Mouse (Mus musculus) neural tube, embryonic 15.5 days (tissue): ENCODE measurements around the gene Fgd2. TPM values are rescaled to one million over a fixed set of nuclear protein-coding genes. Genes with fewer than 3 reads are reported as not detected.

Source experiments
- ATAC-seq: fragments of 200-750 bp; cut with Nextera tagmentation; 2 replicates; pipeline ENCODE4 v1.8.0; 2017; ENCODE audit warnings: mild to moderate bottlenecking, moderate TSS enrichment, moderate library complexity; ENCODE audit not compliant: low FRiP score
- H3K27ac ChIP-seq: fragments of 300-500 bp; sonication (generic); replicated peaks from 2 replicates; pipeline ENCODE4 v1.5.1; 2015; ENCODE audit warnings: mild to moderate bottlenecking, inconsistent platforms
- H3K27me3 ChIP-seq: fragments of 300-500 bp; sonication (generic); replicated peaks from 2 replicates; pipeline ENCODE4 v1.6.1; 2015; ENCODE audit warnings: inconsistent platforms
- H3K36me3 ChIP-seq: fragments of 300-500 bp; sonication (generic); 2 replicates; pipeline ENCODE4 v1.6.1; 2015; ENCODE audit warnings: inconsistent platforms
- H3K4me1 ChIP-seq: fragments of 300-500 bp; sonication (generic); 2 replicates; pipeline ENCODE4 v1.6.1; 2015; ENCODE audit warnings: inconsistent platforms
- H3K4me2 ChIP-seq: fragments of 300-500 bp; sonication (generic); 2 replicates; pipeline ENCODE4 v1.6.1; 2015; ENCODE audit warnings: inconsistent platforms, mild to moderate bottlenecking, moderate library complexity
- H3K4me3 ChIP-seq: fragments of 300-500 bp; sonication (generic); replicated peaks from 2 replicates; pipeline ENCODE4 v1.5.1; 2015; ENCODE audit warnings: mild to moderate bottlenecking, inconsistent platforms
- H3K9ac ChIP-seq: fragments of 300-500 bp; sonication (generic); replicated peaks from 2 replicates; pipeline ENCODE4 v1.6.1; 2015; ENCODE audit warnings: mild to moderate bottlenecking, inconsistent platforms
- H3K9me3 ChIP-seq: fragments of 300-500 bp; sonication (generic); replicated peaks from 2 replicates; pipeline ENCODE4 v1.6.1; 2016; ENCODE audit warnings: inconsistent platforms
- WGBS: fragments of 180-500 bp; shearing (Covaris S2); methylation state at CpG from one replicate; pipeline ENCODE4 v1.1.7; 2015; ENCODE audit warnings: mixed read lengths; 5-methylcytosine and 5-hydroxymethylcytosine counted together
- polyA plus RNA-seq: library from polyadenylated mRNA; unstranded; fragments of >200 nt; fragmentation: Nextera tagmentation; extraction: Ambion mirVana; gene quantifications from 2 replicates; pipeline ENCODE4 v1.2.1, GENCODE M21; 2015

Fgd2 gene
- polyA plus RNA-seq, 1 experiment from 2014 or later, result 3.7 TPM

- Histone ChIP-seq H3K27me3 (peaks cover 29% of the 10 kb centered on the region), H3K27ac (no peak overlapping the region), H3K36me3 (no peaks in the 10 kb centered on the region), H3K4me2 (peak overlapping the region; percentile 11; the same call in 1 of the 2 replicates), H3K4me1 (peaks cover 27% of the 10 kb centered on the region), H3K4me3 (no peak overlapping the region), H3K9me3 (no peaks in the 10 kb centered on the region), H3K9ac (no peak overlapping the region)
- WGBS, result 19% methylated on average over 18 of the region's 18 CpGs
- no peak for ATAC-seq
Observed at GRCm38 (mm10) chr17:29322603-29322962, 38.1 kb upstream of the Fgd2 start.

- Histone ChIP-seq H3K4me1 (peaks cover 31% of the 10 kb centered on the region), H3K4me2 (no peak overlapping the region), H3K36me3 (no peaks in the 10 kb centered on the region), H3K4me3 (no peak overlapping the region), H3K9ac (no peak overlapping the region), H3K9me3 (no peaks in the 10 kb centered on the region), H3K27ac (no peak overlapping the region), H3K27me3 (peaks cover 29% of the 10 kb centered on the region)
- ATAC-seq, result no peak
- 94% methylated on average over 3 of the region's 3 CpGs for WGBS
Observed at GRCm38 (mm10) chr17:29323625-29324024, 37.1 kb upstream of the Fgd2 start.

GRCm38 (mm10) chr17:29325831-29326230, 34.9 kb upstream of the Fgd2 start:
- H3K4me3 ChIP-seq, result no peak overlapping the region
- WGBS, result 44% methylated on average over 13 of the region's 13 CpGs
- no peak overlapping the region for H3K27ac ChIP-seq
- peak overlapping the region; percentile 58 for H3K4me2 ChIP-seq
- H3K36me3 ChIP-seq, result peaks cover 10% of the 10 kb centered on the region; the same call in 1 of the 2 replicates
- H3K27me3 ChIP-seq, result peaks cover 23% of the 10 kb centered on the region
- H3K9ac ChIP-seq, result peak overlapping the region; percentile 28; the same call in 1 of the 2 replicates
- no peaks in the 10 kb centered on the region for H3K9me3 ChIP-seq
- H3K4me1 ChIP-seq, result peaks cover 35% of the 10 kb centered on the region
- no peak for ATAC-seq

GRCm38 (mm10) chr17:29326531-29327529, 33.9 kb upstream of the Fgd2 start:
- Histone ChIP-seq H3K36me3 (peaks cover 17% of the 10 kb centered on the region), H3K4me2 (peak overlapping the region; percentile 58), H3K4me1 (peaks cover 36% of the 10 kb centered on the region), H3K27me3 (peaks cover 13% of the 10 kb centered on the region), H3K9ac (peak overlapping the region; percentile 28; the same call in 1 of the 2 replicates), H3K4me3 (peak overlapping the region; percentile 19), H3K9me3 (no peaks in the 10 kb centered on the region), H3K27ac (peak overlapping the region; percentile 25)
- WGBS, result 11% methylated on average over 52 of the region's 52 CpGs
- ATAC-seq, result peak; percentile 55

- Histone ChIP-seq H3K9me3 (no peaks in the 10 kb centered on the region), H3K4me2 (no peak overlapping the region; the same call in 1 of the 2 replicates), H3K4me1 (peaks cover 33% of the 10 kb centered on the region), H3K9ac (0 out of 2 replicates have a peak overlapping the region, but pooled peaks have one; percentile 5), H3K4me3 (no peak overlapping the region), H3K36me3 (peaks cover 26% of the 10 kb centered on the region), H3K27me3 (peaks cover 4% of the 10 kb centered on the region), H3K27ac (no peak overlapping the region)
- peak; percentile 26; the same call in 1 of the 2 replicates for ATAC-seq
- WGBS, result 83% methylated on average over 9 of the region's 9 CpGs
Observed at GRCm38 (mm10) chr17:29327691-29328090, 33.0 kb upstream of the Fgd2 start.

GRCm38 (mm10) chr17:29330221-29330620, 30.5 kb upstream of the Fgd2 start:
- 87% methylated on average over 3 of the region's 3 CpGs for WGBS
- H3K4me3 ChIP-seq, result no peak overlapping the region
- no peaks in the 10 kb centered on the region for H3K27me3 ChIP-seq
- no peak for ATAC-seq
- H3K27ac ChIP-seq, result peak overlapping the region; percentile 56; the same call in 1 of the 2 replicates
- H3K4me1 ChIP-seq, result peaks cover 33% of the 10 kb centered on the region
- H3K9ac ChIP-seq, result no peak overlapping the region
- H3K36me3 ChIP-seq, result peaks cover 46% of the 10 kb centered on the region
- no peak overlapping the region for H3K4me2 ChIP-seq
- H3K9me3 ChIP-seq, result no peaks in the 10 kb centered on the region

GRCm38 (mm10) chr17:29330671-29331410, 29.9 kb upstream of the Fgd2 start:
- 37% methylated on average over 5 of the region's 5 CpGs for WGBS
- Histone ChIP-seq H3K4me3 (no peak overlapping the region), H3K4me1 (peaks cover 31% of the 10 kb centered on the region), H3K36me3 (peaks cover 52% of the 10 kb centered on the region), H3K4me2 (no peak overlapping the region), H3K27ac (peak overlapping the region; percentile 61), H3K9me3 (no peaks in the 10 kb centered on the region), H3K9ac (0 out of 2 replicates have a peak overlapping the region, but pooled peaks have one; percentile 7), H3K27me3 (no peaks in the 10 kb centered on the region)
- ATAC-seq, result no peak

- no peak overlapping the region for H3K4me3 ChIP-seq
- WGBS, result 89% methylated on average over 4 of the region's 4 CpGs
- peaks cover 17% of the 10 kb centered on the region for H3K4me1 ChIP-seq
- no peaks in the 10 kb centered on the region for H3K9me3 ChIP-seq
- H3K4me2 ChIP-seq, result no peak overlapping the region
- H3K27me3 ChIP-seq, result no peaks in the 10 kb centered on the region
- H3K36me3 ChIP-seq, result peaks cover 66% of the 10 kb centered on the region
- H3K27ac ChIP-seq, result no peak overlapping the region
- ATAC-seq, result no peak
- no peak overlapping the region for H3K9ac ChIP-seq
Observed at GRCm38 (mm10) chr17:29332186-29332685, 28.5 kb upstream of the Fgd2 start.

GRCm38 (mm10) chr17:29336266-29336990, 24.3 kb upstream of the Fgd2 start:
- 93% methylated on average over 19 of the region's 19 CpGs for WGBS
- no peaks in the 10 kb centered on the region for H3K9me3 ChIP-seq
- no peak overlapping the region for H3K9ac ChIP-seq
- H3K4me1 ChIP-seq, result peaks cover 36% of the 10 kb centered on the region
- no peak overlapping the region for H3K4me3 ChIP-seq
- no peak for ATAC-seq
- H3K4me2 ChIP-seq, result no peak overlapping the region
- peaks cover 83% of the 10 kb centered on the region for H3K36me3 ChIP-seq
- H3K27me3 ChIP-seq, result no peaks in the 10 kb centered on the region
- no peak overlapping the region for H3K27ac ChIP-seq

GRCm38 (mm10) chr17:29337979-29338823, 22.5 kb upstream of the Fgd2 start:
- Histone ChIP-seq H3K9me3 (no peaks in the 10 kb centered on the region), H3K4me3 (no peak overlapping the region), H3K4me1 (peaks cover 45% of the 10 kb centered on the region), H3K9ac (no peak overlapping the region), H3K4me2 (no peak overlapping the region), H3K27ac (peak overlapping the region; percentile 69), H3K36me3 (peaks cover 73% of the 10 kb centered on the region), H3K27me3 (no peaks in the 10 kb centered on the region)
- 69% methylated on average over 9 of the region's 9 CpGs for WGBS
- peak; percentile 30 for ATAC-seq
